Mouse (Mus musculus) induced T-regulatory cell, adult 2 months (primary cell): ENCODE measurements around the gene Glud1.
A peak's percentile ranks its signal among the peaks of the same experiment; 100 is the strongest.
"Not testable (repeated sequence)": the region's sequence is repeated elsewhere in the genome, so short reads cannot be mapped to it uniquely, and the experiment has no call there.

ENCODE experiments used
- DNase-seq: peaks from one replicate; pipeline ENCODE4 v3.0.0-alpha.2; 2012; ENCODE audit warnings: low read depth

The Glud1 gene

GRCm38 (mm10) chr14:34312339-34313048 is 2.0 kb downstream of the Glud1 start:
- peak; percentile 36 for DNase-seq

- no peak for DNase-seq
Observed at GRCm38 (mm10) chr14:34313612-34314011, 3.1 kb downstream of the Glud1 start.

DNA sequence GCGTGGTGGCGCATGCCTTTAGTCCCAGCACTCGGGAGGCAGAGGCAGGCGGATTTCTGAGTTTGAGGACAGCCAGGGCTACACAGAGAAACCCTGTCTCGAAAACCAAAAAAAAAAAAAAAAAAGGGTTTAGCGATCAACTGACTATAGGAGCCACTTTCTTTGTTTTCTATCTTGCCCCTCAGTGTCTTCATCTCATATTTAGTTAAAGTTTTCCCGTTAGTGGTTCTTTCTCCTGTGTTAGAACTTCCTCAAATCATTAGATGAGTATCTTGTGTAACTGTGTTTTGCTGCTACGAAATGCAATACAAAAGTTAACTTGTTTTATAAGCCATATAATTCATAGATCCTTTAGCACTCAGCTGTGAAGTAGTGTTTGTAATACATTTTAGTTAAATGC is 3.9 kb downstream of the Glud1 start:
- not testable (repeated sequence) for DNase-seq

GRCm38 (mm10) chr14:34314796-34315195 is 4.3 kb downstream of the Glud1 start:
- peak; percentile 32 for DNase-seq

DNA sequence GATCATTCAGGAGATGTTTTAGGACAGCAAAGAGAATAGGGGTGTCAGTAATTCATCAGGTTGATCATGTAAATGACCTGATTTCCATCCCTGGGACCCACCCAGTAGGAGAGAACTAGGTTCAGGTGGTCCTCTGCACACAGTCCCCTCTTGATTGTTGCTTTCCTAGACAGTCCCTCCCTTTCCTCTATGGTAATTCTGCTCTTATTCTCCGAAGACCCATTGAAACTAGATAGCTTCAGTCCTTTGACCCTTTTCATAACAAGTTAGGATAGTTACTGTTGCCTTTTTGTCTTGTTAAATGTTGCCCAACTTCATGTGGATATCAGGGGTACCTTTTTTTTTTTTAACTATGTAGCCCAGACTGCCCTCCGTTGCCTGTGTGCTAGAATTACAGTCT is 5.8 kb downstream of the Glud1 start:
- DNase-seq: peak; percentile 36

DNA sequence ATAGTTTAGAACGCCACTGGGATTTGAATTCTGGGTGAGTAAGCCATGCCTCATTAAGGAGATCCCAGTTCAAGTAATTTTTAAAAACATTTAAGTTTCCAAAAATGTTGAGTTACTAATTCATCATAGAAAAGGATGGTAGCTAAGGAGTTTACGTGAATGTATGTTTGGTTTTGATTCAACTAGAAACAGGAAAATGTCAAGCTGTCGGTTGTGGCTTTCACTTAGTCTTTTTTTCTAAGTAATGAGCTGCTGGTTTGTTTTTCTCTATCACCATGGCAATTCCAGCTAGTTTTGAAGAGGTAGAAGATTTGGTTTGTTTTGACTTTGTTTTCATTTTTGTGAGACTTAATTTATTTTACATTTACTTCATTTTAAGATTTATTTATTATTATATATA is 6.9 kb downstream of the Glud1 start:
- DNase-seq: peak; percentile 86

GRCm38 (mm10) chr14:34318113-34318512 is 7.6 kb downstream of the Glud1 start:
- peak; percentile 66 for DNase-seq

GRCm38 (mm10) chr14:34323576-34324085 is 13.1 kb downstream of the Glud1 start:
- no peak for DNase-seq

DNA sequence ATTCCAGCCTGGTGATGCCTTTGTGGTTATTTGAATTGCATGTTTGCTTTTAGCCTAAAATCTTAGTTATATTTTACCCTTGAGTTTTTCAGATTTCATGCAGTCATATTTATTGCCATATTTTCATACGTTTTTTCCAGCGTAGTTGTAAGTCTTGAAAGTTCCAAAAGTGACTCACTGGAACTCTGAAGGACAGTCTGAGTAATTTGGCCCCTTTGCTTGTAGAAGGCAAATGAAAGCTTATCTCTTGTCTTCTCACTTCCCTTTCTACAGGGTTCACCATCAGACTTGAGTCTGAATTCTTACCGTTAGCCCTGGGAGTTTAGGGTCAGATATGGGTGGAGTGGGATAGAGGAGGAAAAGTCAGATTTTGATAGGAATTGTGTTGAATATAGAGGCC is 16.1 kb downstream of the Glud1 start:
- no peak for DNase-seq

DNA sequence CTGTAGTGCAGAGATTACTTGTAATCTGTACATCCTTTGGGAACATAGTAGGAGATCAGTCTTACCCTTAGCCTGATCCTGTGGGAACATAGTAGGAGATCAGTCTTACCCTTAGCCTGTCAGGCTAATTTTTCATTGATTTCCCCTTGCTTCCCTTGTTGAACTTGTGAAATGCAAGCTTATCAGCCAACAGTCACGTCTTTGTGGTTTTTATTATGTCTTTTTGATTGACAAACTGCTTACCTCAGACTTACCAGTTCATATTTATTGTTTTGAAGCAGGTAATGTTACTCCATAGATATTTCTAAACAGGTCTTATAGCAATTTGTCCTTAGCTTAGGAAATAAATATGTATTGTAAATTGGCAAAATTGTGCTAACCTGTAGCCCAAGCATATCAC is 17.1 kb downstream of the Glud1 start:
- no peak for DNase-seq

GRCm38 (mm10) chr14:34330657-34331158 is 20.2 kb downstream of the Glud1 start:
- no peak for DNase-seq

GRCm38 (mm10) chr14:34331886-34332285 is 21.4 kb downstream of the Glud1 start:
- DNase-seq: no peak

- DNase-seq: no peak
Observed at GRCm38 (mm10) chr14:34332476-34332875, 21.9 kb downstream of the Glud1 start.

DNA sequence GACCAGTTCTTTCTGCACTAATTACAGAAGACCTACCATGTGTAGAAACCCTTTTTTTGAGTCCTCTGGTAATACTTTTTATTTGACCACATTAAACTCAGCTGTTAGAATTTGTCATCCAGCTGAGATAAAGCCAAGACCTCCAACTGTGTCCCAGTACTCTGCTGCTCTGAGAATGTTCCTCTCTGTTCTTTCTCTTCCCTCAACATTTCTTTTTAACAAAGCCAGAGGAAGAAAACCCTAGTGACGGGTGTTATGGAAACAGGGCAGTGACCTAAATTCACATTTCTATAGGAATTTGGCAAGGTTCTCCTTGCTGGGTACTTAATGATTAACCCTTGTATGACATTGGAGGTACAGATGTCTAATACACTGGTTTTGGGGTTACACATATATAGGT is 28.9 kb downstream of the Glud1 start:
- no peak for DNase-seq

DNA sequence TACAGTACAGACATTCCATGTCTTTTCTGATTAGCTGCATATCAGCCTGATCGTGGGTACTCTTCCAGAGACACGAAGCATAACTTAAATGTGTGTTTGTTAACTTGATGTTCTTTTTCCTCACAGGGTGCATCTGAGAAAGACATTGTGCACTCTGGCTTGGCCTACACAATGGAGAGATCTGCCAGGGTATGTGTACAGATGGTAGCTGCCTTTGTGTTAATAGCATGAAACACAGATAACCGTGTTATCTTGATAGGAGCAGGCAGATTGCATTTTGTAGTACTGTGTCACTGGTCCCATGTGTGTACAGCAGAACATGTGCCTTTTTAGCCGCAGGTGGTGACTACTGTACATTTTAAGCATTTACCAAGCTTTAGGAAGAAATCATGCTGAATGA is 31.5 kb downstream of the Glud1 start:
- DNase-seq: no peak

DNA sequence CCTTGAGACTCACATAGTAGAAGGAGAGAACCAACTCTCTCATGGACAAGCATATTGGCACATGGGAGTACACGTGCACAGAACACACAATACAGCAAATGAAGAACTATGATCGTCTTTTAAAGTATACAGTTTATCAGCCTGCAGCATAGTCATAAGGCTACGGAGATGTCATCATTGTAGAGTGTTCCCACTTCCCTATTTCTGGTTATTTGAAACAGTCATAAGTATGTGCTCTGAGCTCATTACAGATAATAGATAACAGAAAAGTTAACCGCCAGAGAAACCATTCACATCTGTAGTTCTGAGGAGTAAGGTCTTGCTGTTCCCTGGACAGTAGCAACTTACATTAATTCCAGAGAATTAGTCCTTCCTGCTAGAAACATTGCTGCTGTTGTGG is 32.6 kb downstream of the Glud1 start:
- no peak for DNase-seq

DNA sequence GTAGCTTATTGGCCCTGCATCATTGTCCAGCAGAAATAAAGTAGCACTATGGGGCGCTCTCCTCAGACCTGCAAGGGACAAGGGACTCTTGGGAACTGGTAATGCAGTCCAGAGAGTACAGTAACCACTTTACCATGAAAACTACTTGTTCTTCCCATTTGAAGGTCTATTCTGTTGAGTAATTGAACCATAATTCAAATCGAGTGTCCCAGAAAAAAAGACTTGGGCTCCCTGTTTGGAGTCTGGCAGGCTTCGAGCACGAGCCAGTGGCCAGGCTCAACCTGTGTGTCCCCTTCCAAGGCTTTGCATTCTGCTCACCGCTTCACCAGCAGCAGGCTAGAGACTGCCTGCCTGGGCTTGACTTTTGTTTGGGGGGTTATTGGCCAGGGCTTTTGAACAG is 33.8 kb downstream of the Glud1 start:
- DNase-seq: no peak

- DNase-seq: no peak
Observed at GRCm38 (mm10) chr14:34345771-34346566, 35.4 kb downstream of the Glud1 start.

GRCm38 (mm10) chr14:34347084-34347483 is 36.6 kb downstream of the Glud1 start:
- DNase-seq: no peak

- DNase-seq: no peak
Observed at GRCm38 (mm10) chr14:34348301-34348700, 37.8 kb downstream of the Glud1 start.

GRCm38 (mm10) chr14:34349007-34349406 is 38.5 kb downstream of the Glud1 start:
- no peak for DNase-seq

DNA sequence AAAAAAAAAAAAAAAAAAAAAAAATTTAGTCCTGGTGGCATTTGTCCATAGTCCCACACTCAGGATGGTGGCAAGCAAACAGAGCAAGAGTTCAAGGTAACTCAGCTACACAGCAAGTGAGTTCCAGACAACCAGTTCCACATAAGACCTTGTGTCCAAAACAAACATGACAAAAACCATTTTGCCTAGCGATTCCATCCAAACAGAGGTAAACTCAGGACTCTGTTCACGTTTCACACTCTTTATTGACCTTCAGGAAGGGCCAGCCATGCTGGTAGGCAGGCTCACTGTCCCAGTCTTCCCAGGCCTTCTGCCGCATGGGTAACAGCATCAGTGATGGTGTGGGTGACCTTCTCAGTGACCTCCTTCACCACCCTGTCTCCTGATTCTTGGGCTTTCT is 41.1 kb downstream of the Glud1 start:
- no peak for DNase-seq

GRCm38 (mm10) chr14:34352523-34352922 is 42.0 kb downstream of the Glud1 start:
- DNase-seq: no peak
